Mouse (Mus musculus): ENCODE data around the gene Cdh23. TPM values are rescaled to one million over a fixed set of nuclear protein-coding genes. Genes with fewer than 3 reads are reported as not detected.

Cdh23 gene
- polyA plus RNA-seq, 1 experiment from 2014 or later = 0.73 TPM

DNA sequence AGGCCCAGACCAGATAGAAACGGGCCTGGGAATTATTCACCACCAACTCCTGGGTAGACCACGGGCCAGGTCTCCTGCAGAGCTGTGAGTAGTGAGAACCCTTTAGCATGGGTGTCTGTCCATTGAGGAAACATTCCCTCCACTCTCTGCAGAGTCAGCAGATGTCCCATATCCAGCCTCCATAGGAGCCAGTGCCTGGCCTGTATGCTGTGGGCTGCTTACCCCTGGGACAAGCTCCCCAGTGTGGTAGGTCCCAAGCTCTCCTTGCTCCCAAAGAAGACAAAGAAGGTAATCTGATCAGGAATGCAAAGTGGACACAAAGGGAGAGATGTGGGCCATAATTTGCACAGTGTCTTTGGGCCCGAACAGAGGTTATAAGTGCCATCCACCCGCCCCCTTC, 124.8 kb downstream of the Cdh23 start:
- no peak overlapping the region for H3K4me3 ChIP-seq (replicated peaks)
- ATAC-seq (ENCODE audit: insufficient number of reproducible peaks, low FRiP score, low TSS enrichment, low read depth) = no peak
- H3K27ac ChIP-seq (replicated peaks) = no peak overlapping the region
- no peaks in the 10 kb centered on the region for H3K9me3 ChIP-seq (replicated peaks)
- H3K36me3 ChIP-seq = no peaks in the 10 kb centered on the region
- peaks cover 5% of the 10 kb centered on the region for H3K4me1 ChIP-seq
- H3K4me2 ChIP-seq (replicated peaks) = no peak overlapping the region
- H3K27me3 ChIP-seq = no peaks in the 10 kb centered on the region
- H3K9ac ChIP-seq = no peak overlapping the region
- WGBS = 80% methylated on average over 4 of the region's 4 CpGs

DNA sequence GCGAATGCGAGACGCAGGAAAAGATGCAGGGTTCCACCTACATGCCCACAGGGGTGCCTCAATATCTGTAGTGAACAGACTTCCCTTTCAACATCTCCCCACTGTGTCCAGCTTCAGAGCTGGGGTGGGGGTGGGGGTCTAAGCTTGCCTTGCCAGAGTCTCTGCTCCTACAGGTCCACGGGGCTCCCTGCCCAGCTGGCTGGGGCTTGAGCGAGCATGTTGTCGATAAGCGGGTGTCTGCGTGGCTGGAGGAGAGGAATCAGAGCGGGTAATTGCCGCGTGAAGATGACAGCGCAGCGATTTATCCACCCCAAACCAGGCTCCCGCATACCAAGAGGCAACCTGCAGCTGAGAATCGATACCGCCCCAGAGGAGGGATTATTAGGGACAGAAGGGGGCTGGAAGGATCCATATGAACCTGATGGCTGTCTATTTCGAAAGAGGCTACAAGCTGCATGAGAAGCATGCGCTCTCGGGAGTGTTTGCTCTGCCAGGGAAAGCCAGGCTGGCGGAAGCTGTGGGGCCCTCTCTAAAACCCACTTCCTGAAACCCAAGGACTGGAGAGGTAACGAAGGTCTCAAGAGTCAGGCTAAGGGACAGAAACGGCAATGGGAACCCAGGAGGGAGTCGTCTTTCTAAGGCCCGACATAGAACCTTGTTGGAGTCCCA, 129.8 kb downstream of the Cdh23 start:
- no peaks in the 10 kb centered on the region for H3K9me3 ChIP-seq (replicated peaks)
- no peak overlapping the region for H3K9ac ChIP-seq
- peaks cover 10% of the 10 kb centered on the region for H3K4me1 ChIP-seq
- no peaks in the 10 kb centered on the region for H3K36me3 ChIP-seq
- no peak for ATAC-seq (ENCODE audit: insufficient number of reproducible peaks, low FRiP score, low TSS enrichment, low read depth)
- H3K27ac ChIP-seq (replicated peaks) = no peak overlapping the region
- H3K4me3 ChIP-seq (replicated peaks) = peak overlapping the region; percentile 16
- H3K27me3 ChIP-seq = no peaks in the 10 kb centered on the region
- WGBS = 23% methylated on average over 24 of the region's 24 CpGs
- peak overlapping the region; percentile 44 for H3K4me2 ChIP-seq (replicated peaks)

DNA sequence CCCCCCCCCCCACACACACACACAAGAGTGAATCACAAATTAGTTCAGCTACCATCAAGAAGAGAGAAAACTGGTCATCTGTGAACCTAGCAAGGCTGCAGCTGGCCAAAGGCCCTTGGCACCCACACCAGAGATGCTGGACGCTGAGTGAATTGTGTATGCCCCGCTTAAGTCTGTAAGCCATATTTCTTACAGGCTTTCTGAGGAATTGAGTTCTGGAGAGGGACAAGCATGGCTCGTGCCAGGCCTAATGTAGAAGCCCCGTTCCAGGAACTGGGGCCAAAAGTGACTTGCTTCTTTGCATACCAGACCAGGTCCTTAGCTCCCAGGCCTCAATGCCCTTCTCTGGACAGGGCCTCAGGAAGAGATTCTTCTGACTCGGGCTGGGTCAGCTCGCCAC, 132.2 kb downstream of the Cdh23 start:
- H3K36me3 ChIP-seq = no peaks in the 10 kb centered on the region
- H3K4me1 ChIP-seq = peaks cover 10% of the 10 kb centered on the region
- no peaks in the 10 kb centered on the region for H3K27me3 ChIP-seq
- no peak overlapping the region for H3K9ac ChIP-seq
- 75% methylated on average over 6 of the region's 6 CpGs for WGBS
- no peaks in the 10 kb centered on the region for H3K9me3 ChIP-seq (replicated peaks)
- no peak overlapping the region for H3K4me2 ChIP-seq (replicated peaks)
- H3K27ac ChIP-seq (replicated peaks) = no peak overlapping the region
- H3K4me3 ChIP-seq (replicated peaks) = no peak overlapping the region
- ATAC-seq (ENCODE audit: insufficient number of reproducible peaks, low FRiP score, low TSS enrichment, low read depth) = no peak

DNA sequence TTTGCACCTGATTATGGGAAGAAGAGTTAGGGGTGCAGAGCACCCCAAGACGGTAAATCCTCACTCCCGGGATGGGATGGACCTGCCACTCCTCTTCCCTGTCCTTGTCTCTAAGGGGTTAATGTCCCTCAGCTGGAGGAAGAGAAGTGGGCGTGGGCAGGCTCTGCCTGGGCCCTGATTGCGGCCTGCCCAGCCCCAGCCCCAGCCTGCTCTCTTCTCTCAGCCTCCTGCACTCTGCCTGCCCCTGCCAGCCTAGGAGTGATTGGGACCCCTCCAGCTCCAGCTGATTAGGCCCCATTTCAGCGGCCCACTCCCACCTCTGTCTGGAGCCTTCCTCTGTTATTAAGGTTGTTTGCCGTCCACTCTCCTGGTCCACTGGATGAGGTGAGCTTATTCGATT, 133.3 kb downstream of the Cdh23 start:
- H3K27me3 ChIP-seq = no peaks in the 10 kb centered on the region
- H3K4me2 ChIP-seq (replicated peaks) = no peak overlapping the region
- WGBS = 25% methylated on average over 7 of the region's 7 CpGs
- no peaks in the 10 kb centered on the region for H3K9me3 ChIP-seq (replicated peaks)
- H3K4me1 ChIP-seq = peaks cover 10% of the 10 kb centered on the region
- no peak overlapping the region for H3K4me3 ChIP-seq (replicated peaks)
- H3K9ac ChIP-seq = no peak overlapping the region
- no peak for ATAC-seq (ENCODE audit: insufficient number of reproducible peaks, low FRiP score, low TSS enrichment, low read depth)
- H3K27ac ChIP-seq (replicated peaks) = no peak overlapping the region
- H3K36me3 ChIP-seq = no peaks in the 10 kb centered on the region

DNA sequence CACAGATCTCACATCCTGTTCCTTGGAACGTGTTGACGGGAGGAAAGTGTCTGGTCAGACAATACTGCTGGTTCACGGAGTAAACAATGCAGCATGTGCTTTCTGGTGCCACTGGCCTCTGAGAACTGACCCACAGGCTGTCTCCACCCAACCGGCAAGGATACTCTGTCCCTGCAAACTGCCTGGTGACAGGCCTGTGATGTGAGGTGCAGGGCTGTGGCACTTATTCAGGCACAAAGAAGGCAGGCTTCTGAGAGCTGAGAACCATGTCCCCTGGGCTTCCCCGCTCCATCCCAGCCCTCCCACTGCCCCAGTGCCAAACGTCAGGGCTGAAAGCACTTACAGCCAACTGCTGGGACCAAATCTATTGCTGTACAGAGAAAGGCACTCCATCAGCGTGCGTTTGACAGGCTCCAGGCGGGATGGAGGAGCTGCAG, 137.8 kb downstream of the Cdh23 start:
- H3K4me1 ChIP-seq = no peaks in the 10 kb centered on the region
- H3K9ac ChIP-seq = no peak overlapping the region
- H3K9me3 ChIP-seq (replicated peaks) = no peaks in the 10 kb centered on the region
- ATAC-seq (ENCODE audit: insufficient number of reproducible peaks, low FRiP score, low TSS enrichment, low read depth) = no peak
- no peaks in the 10 kb centered on the region for H3K27me3 ChIP-seq
- no peak overlapping the region for H3K27ac ChIP-seq (replicated peaks)
- no peaks in the 10 kb centered on the region for H3K36me3 ChIP-seq
- no peak overlapping the region for H3K4me2 ChIP-seq (replicated peaks)
- H3K4me3 ChIP-seq (replicated peaks) = no peak overlapping the region
- WGBS = 26% methylated on average over 9 of the region's 9 CpGs

DNA sequence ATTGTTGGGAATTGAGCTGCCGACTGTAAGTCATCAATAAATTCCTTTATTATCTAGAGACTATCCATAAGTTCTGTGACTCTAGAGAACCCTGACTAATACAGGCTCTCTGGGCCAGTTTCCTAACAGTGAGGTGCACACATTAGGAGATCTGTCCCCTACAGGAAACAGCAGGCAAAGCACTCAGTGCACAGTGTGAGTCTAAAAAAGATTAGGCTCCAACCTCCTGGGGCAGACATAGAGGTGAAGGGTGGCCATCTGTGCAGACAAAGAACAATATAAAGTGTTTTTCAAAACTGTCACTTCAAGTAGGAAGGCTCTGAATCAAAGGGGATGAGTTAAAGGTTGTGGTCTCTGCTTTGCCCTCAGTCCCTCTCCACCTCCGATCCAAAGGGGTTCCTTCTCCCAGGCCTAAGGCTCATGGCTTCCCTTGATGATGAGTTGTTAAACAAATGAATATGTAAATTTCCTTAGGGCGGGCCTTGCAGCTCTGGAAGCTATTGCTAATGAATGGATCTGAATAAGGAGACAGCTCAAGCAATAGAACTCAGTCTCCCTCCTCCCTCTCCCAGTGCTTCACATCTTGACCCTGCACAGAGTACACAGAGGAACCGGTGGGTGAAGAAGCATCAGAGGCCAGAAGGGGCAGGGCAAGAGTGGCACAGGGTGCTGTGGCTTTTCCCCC, 143.2 kb downstream of the Cdh23 start:
- H3K27me3 ChIP-seq = no peaks in the 10 kb centered on the region
- H3K9me3 ChIP-seq (replicated peaks) = no peaks in the 10 kb centered on the region
- H3K4me3 ChIP-seq (replicated peaks) = no peak overlapping the region
- H3K4me2 ChIP-seq (replicated peaks) = no peak overlapping the region
- H3K9ac ChIP-seq = no peak overlapping the region
- no peak for ATAC-seq (ENCODE audit: insufficient number of reproducible peaks, low FRiP score, low TSS enrichment, low read depth)
- 68% methylated on average over 4 of the region's 4 CpGs for WGBS
- H3K27ac ChIP-seq (replicated peaks) = no peak overlapping the region
- no peaks in the 10 kb centered on the region for H3K36me3 ChIP-seq
- H3K4me1 ChIP-seq = no peaks in the 10 kb centered on the region

DNA sequence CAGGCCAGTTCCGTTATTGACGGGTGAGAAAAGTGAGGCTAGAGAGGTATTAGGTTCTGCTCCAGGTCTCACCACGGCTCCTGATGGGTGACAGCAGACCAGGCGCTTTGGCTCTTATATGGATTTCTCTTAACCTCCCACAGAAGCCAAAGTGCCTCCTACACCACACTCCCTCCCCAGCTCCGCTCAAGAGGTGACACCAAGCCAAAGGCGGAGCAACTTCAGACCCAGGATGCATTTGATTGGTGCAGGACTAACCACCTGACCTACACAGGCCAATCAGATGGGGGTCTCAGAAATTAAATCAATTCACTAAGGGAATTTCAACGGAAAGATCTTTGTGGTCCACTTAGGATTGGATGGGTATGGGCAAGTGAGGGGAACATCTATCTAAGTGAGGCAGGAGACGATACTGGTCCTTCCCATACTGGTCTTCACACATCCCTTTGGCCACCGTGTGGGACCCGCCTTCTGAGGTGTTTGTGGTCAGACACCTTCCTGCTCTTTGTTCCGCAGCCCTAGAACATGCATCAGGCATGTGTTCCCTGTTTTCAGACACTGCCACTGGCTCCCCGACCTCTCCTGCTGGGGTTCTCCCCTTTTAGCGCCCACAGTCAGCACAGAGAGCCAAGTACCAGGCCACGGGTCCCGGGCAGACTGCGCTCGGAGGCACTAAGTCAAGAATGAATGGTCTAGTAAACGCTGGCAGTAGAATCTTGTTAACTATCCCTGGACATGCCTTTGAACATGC, 157.0 kb downstream of the Cdh23 start:
- no peak for ATAC-seq (ENCODE audit: insufficient number of reproducible peaks, low FRiP score, low TSS enrichment, low read depth)
- WGBS = 78% methylated on average over 18 of the region's 18 CpGs

DNA sequence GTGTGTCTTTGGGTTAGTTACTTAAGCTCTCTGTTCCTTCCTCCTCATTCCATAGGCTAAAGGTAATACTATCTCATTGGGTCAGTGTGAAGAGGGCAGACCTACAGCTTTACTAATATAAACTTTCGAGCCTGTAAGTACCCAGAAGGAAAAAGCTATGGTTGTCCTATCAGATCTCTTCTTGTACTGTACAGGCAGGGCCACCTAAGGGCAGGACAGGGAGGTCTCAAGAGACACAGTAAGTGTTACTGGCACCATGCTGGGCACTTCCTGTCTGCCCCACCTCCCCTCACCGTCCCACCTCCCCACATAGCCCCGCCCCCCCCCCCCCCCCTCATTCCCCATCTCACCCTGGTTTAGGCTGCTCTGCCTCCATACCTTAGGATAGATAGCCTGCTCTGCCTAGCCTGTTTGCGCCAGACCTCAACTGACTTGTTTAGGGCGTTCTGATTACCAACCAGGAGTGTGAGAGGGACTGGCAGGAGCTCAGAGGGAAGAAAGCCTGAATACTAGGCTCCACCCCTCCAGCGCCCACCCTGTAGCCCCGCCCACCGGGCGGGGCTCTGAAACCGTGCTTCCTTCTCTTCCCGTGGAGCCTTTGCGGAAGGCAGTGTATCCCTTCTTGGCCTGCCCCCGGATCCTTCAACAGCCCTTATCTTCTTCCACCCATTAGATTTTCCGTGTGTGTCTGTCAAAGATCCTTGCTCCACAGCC, 160.0 kb downstream of the Cdh23 start:
- Histone ChIP-seq H3K4me1 (no peaks in the 10 kb centered on the region), H3K4me3 (replicated peaks) (0 out of 2 replicates have a peak overlapping the region, but pooled peaks have one; percentile 12), H3K9me3 (replicated peaks) (no peaks in the 10 kb centered on the region), H3K4me2 (replicated peaks) (peak overlapping the region; percentile 32), H3K27ac (replicated peaks) (no peak overlapping the region), H3K36me3 (no peaks in the 10 kb centered on the region), H3K27me3 (no peaks in the 10 kb centered on the region), H3K9ac (no peak overlapping the region)
- 0 out of 2 replicates have a peak, but pooled peaks have one; percentile 24 for ATAC-seq (ENCODE audit: insufficient number of reproducible peaks, low FRiP score, low TSS enrichment, low read depth)
- WGBS = 20% methylated on average over 12 of the region's 14 CpGs

More for the DNA sequence above, 157.0 kb downstream of the Cdh23 start:
- H3K4me3 ChIP-seq (replicated peaks) = no peak overlapping the region
- no peak overlapping the region for H3K9ac ChIP-seq
- H3K4me2 ChIP-seq (replicated peaks) = no peak overlapping the region
- no peaks in the 10 kb centered on the region for H3K9me3 ChIP-seq (replicated peaks)
- no peaks in the 10 kb centered on the region for H3K4me1 ChIP-seq
- H3K36me3 ChIP-seq = no peaks in the 10 kb centered on the region
- H3K27me3 ChIP-seq = no peaks in the 10 kb centered on the region
- H3K27ac ChIP-seq (replicated peaks) = no peak overlapping the region

DNA sequence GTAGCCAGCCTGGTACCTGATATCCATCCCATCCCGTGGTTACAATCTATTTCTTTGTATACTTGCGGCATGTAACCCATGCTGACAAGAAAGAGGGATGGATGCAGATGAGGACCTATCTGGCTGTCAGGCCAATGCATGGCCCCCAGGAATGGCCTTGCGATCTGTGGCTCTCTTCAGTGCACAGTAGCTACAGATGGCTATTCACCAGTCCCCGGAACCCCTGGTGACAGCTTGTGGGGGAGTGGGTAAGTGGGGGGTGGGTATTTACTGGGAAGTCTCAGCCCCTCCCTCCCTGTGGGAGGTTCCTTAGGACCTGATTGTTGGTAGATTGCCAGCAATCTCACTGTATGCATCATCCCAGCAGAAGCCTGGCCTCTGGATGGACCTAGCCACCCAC, 163.8 kb downstream of the Cdh23 start:
- 75% methylated on average over 4 of the region's 4 CpGs for WGBS

DNA sequence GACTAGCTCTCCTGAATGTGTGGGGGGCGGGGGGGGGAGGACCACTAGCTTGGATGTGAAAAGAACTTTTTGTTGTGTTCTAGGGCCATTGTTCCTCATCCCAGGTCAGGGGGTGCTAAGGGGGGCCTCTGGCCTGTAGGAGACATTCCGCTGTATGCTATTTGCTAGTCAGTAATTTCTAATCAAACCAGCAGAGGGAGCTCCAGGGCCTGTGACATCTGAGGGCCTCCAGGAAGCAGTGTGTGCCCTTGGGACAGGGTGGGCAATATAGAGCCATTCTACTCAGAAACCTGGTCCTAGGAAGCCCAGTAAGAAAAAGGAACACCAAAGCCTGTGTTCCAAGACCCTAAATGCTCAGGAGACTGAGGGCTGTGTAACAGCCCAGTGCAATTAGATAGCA, 164.9 kb downstream of the Cdh23 start:
- Histone ChIP-seq H3K27ac (replicated peaks) (no peak overlapping the region), H3K4me3 (replicated peaks) (no peak overlapping the region), H3K27me3 (no peaks in the 10 kb centered on the region), H3K9ac (no peak overlapping the region), H3K36me3 (no peaks in the 10 kb centered on the region), H3K4me1 (no peaks in the 10 kb centered on the region), H3K9me3 (replicated peaks) (no peaks in the 10 kb centered on the region), H3K4me2 (replicated peaks) (no peak overlapping the region)
- WGBS = 15% methylated on average over 2 of the region's 2 CpGs
- no peak for ATAC-seq (ENCODE audit: insufficient number of reproducible peaks, low FRiP score, low TSS enrichment, low read depth)

More for the DNA sequence above, 163.8 kb downstream of the Cdh23 start:
- Histone ChIP-seq H3K4me2 (replicated peaks) (no peak overlapping the region), H3K9me3 (replicated peaks) (no peaks in the 10 kb centered on the region), H3K9ac (no peak overlapping the region), H3K4me1 (no peaks in the 10 kb centered on the region), H3K27me3 (no peaks in the 10 kb centered on the region), H3K27ac (replicated peaks) (no peak overlapping the region), H3K36me3 (no peaks in the 10 kb centered on the region), H3K4me3 (replicated peaks) (no peak overlapping the region)
- ATAC-seq (ENCODE audit: insufficient number of reproducible peaks, low FRiP score, low TSS enrichment, low read depth) = no peak

DNA sequence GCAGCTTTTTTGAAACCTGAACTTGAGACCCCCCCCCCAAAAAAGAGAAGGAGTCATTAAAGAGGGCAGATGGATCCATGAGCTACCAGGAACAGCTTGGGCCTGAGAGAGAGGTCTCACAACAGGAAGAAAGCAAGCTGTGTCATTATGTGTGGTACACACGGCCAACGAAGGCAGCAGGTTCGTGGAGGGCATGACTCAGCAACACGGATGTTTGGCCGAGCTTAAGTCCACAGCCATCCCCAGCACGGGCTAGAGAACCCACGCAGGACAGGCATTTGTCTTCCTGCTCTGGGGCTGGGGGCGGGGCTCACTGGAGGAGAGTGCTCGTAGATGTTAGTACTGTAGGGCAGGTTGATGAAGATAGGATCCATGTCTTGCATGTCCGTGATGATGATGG, 165.7 kb downstream of the Cdh23 start:
- Histone ChIP-seq H3K36me3 (no peaks in the 10 kb centered on the region), H3K27me3 (no peaks in the 10 kb centered on the region), H3K27ac (replicated peaks) (no peak overlapping the region), H3K4me1 (no peaks in the 10 kb centered on the region), H3K9ac (no peak overlapping the region), H3K4me2 (replicated peaks) (no peak overlapping the region), H3K4me3 (replicated peaks) (no peak overlapping the region), H3K9me3 (replicated peaks) (no peaks in the 10 kb centered on the region)
- 70% methylated on average over 10 of the region's 10 CpGs for WGBS
- ATAC-seq (ENCODE audit: insufficient number of reproducible peaks, low FRiP score, low TSS enrichment, low read depth) = no peak

Measured in embryonic facial prominence, embryonic 15.5 days (tissue).